Mouse (Mus musculus) CH12.LX (cell line): ENCODE results near the gene Thsd4. TPM values are rescaled to one million over a fixed set of nuclear protein-coding genes. Genes with fewer than 3 reads are reported as not detected.

Source experiments
- DNase-seq: peaks from one replicate; pipeline ENCODE4 v3.0.0-alpha.2; 2013; ENCODE audit errors: extremely low read depth
- H3K27ac ChIP-seq: 2 replicates; pipeline ENCODE4 v1.5.1; 2012; ENCODE audit warnings: low read depth, mild to moderate bottlenecking, control low read depth, moderate library complexity; ENCODE audit not compliant: insufficient read depth
- H3K27me3 ChIP-seq: replicated peaks from 2 replicates; pipeline ENCODE3; 2012; ENCODE audit warnings: inconsistent platforms
- H3K36me3 ChIP-seq, 2 experiments: replicated peaks in 1 of 2; 2 replicates each; pipeline versions ENCODE3 to v1.6.1; 2012; ENCODE audit warnings: inconsistent platforms in 1 of 2, low read length in 1 of 2, mild to moderate bottlenecking in 1 of 2, mixed read lengths in 1 of 2, moderate library complexity in 1 of 2; ENCODE audit not compliant: control insufficient read depth in 1 of 2, insufficient read depth in 1 of 2
- H3K4me1 ChIP-seq, 2 experiments: 2 replicates each; pipeline ENCODE4 v1.6.1; 2012; ENCODE audit warnings: inconsistent platforms in 1 of 2, moderate library complexity in 1 of 2; ENCODE audit not compliant: insufficient read depth in 2 of 2, control insufficient read depth in 1 of 2
- H3K4me2 ChIP-seq: 2 replicates; pipeline ENCODE4 v1.6.1; 2012; ENCODE audit warnings: low read depth, mild to moderate bottlenecking, control low read depth; ENCODE audit not compliant: poor library complexity, insufficient read depth, severe bottlenecking
- H3K4me3 ChIP-seq, 3 experiments: fragments of 150-350 bp in 1 of 3; sonication (generic) in 1 of 3; replicated peaks in 1 of 3; 2 replicates each; pipeline versions ENCODE3 to v1.5.1; 2011 to 2012; ENCODE audit warnings: low read depth in 2 of 3, low read length in 2 of 3, mild to moderate bottlenecking in 2 of 3, moderate library complexity in 2 of 3, control low read depth in 1 of 3, improper control_type of control experiment in 1 of 3, inconsistent platforms in 1 of 3, mixed read lengths in 1 of 3; ENCODE audit not compliant: poor library complexity in 1 of 3
- H3K79me2 ChIP-seq: replicated peaks from 2 replicates; pipeline ENCODE4 v1.6.1; 2012; ENCODE audit warnings: mild to moderate bottlenecking, moderate library complexity; ENCODE audit not compliant: control insufficient read depth, poor library complexity, insufficient read depth, severe bottlenecking; ENCODE audit errors: extremely low read depth
- H3K9ac ChIP-seq: 2 replicates; pipeline ENCODE4 v1.6.1; 2012; ENCODE audit warnings: low read depth, mild to moderate bottlenecking, control low read depth, moderate library complexity; ENCODE audit not compliant: insufficient read depth
- H3K9me3 ChIP-seq: replicated peaks from 2 replicates; pipeline ENCODE3; 2012; ENCODE audit warnings: low read length, inconsistent platforms, mixed read lengths
- BHLHE40 ChIP-seq: IDR thresholded peaks from 2 replicates; pipeline ENCODE4 v1.6.1; 2011; ENCODE audit warnings: mild to moderate bottlenecking, low read depth, low read length, improper control_type of control experiment
- IRF4 ChIP-seq: IDR thresholded peaks from 2 replicates; pipeline ENCODE4 v1.6.1; 2014; ENCODE audit warnings: low read depth, mild to moderate bottlenecking, inconsistent platforms, low read length, improper control_type of control experiment
- JUN ChIP-seq: IDR thresholded peaks from 2 replicates; pipeline ENCODE4 v1.6.1; 2011; ENCODE audit warnings: low read depth, mild to moderate bottlenecking, low read length, improper control_type of control experiment, moderate library complexity; ENCODE audit not compliant: insufficient read depth
- MAFK ChIP-seq: IDR thresholded peaks from 2 replicates; pipeline ENCODE4 v1.6.1; 2011; ENCODE audit warnings: low read length, improper control_type of control experiment; ENCODE audit not compliant: insufficient replicate concordance
- MAZ ChIP-seq: IDR thresholded peaks from 2 replicates; pipeline ENCODE4 v1.6.1; 2012; ENCODE audit warnings: low read depth, mild to moderate bottlenecking, inconsistent platforms, low read length, improper control_type of control experiment, moderate library complexity
- MXI1 ChIP-seq: IDR thresholded peaks from 2 replicates; pipeline ENCODE4 v1.6.1; 2011; ENCODE audit warnings: mild to moderate bottlenecking, low read depth, low read length, improper control_type of control experiment
- NELFE ChIP-seq: IDR thresholded peaks from 2 replicates; pipeline ENCODE4 v1.6.1; 2011; ENCODE audit warnings: low read depth, low read length, improper control_type of control experiment
- NRF1 ChIP-seq: IDR thresholded peaks from 2 replicates; pipeline ENCODE4 v1.6.1; 2014; ENCODE audit warnings: low read depth, mild to moderate bottlenecking, inconsistent platforms, low read length, improper control_type of control experiment, moderate library complexity
- PAX5 ChIP-seq: IDR thresholded peaks from 2 replicates; pipeline ENCODE4 v1.6.1; 2012; ENCODE audit warnings: low read length, inconsistent platforms, mixed read lengths
- SMC3 ChIP-seq: IDR thresholded peaks from 2 replicates; pipeline ENCODE4 v1.6.1; 2011; ENCODE audit warnings: low read depth, low read length, improper control_type of control experiment
- UBTF ChIP-seq: IDR thresholded peaks from 2 replicates; pipeline ENCODE4 v1.6.1; 2012; ENCODE audit warnings: low read depth, mild to moderate bottlenecking, inconsistent platforms, low read length, improper control_type of control experiment, moderate library complexity
- USF1 ChIP-seq: IDR thresholded peaks from 2 replicates; pipeline ENCODE4 v1.6.1; 2014; ENCODE audit warnings: low read depth, mild to moderate bottlenecking, inconsistent platforms, low read length, improper control_type of control experiment
- USF2 ChIP-seq: conservative IDR thresholded peaks from 2 replicates; pipeline ENCODE4 v1.6.1; 2011; ENCODE audit warnings: low read depth, low read length, improper control_type of control experiment
- dilution Hi-C: fragments of 300-500 bp; cut with MboI; formaldehyde crosslinking; loops from 2 replicates; pipeline ENCODE4 v1.14.3; 2020; ENCODE audit warnings: low sequenced_read_pairs; ENCODE audit not compliant: extremely low pct_unique_long_range_greater_than_20kb, extremely low pct_ligation_motif_present
- in situ Hi-C: fragments of 300-500 bp; cut with MboI; formaldehyde crosslinking; loops from 3 replicates; pipeline ENCODE4 v1.14.3; 2019; ENCODE audit warnings: low sequenced_read_pairs, low pct_ligation_motif_present, low pct_unique_long_range_greater_than_20kb, mixed read lengths
- polyA plus RNA-seq: library from polyadenylated mRNA; unstranded; fragments of >175 nt; gene quantifications from 2 replicates; pipeline ENCODE4 v1.2.1, GENCODE M21; 2012; ENCODE audit warnings: low read depth; ENCODE audit not compliant: insufficient read length
- total RNA-seq, 2 experiments: library from RNA; depleted of rRNA; stranded (reverse); fragments of 300-350 nt in 1 of 2; fragments of >200 nt in 1 of 2; gene quantifications; 2 replicates each; pipeline ENCODE4 v1.2.3; 2012 to 2014

The Thsd4 gene
- total and polyA plus RNA-seq, 3 experiments: not detected

GRCm38 (mm10) chr9:60367617-60368305 lies 154.1 kb downstream of the Thsd4 start:
- Histone ChIP-seq H3K4me1 (peaks cover 0 to 15% of the 10 kb centered on the region in 2 experiments; a peak in 2 of 4 replicates), H3K4me2 (no peak overlapping the region), H3K4me3 (no peak overlapping the region), H3K9ac (no peak overlapping the region), H3K79me2 (no peaks in the 10 kb centered on the region), H3K27me3 (no peaks in the 10 kb centered on the region), H3K27ac (no peak overlapping the region), H3K9me3 (no peaks in the 10 kb centered on the region), H3K36me3 (no peaks in the 10 kb centered on the region)
- in situ Hi-C loops (no loop called here), dilution Hi-C loops (no loop called here)
- DNase-seq: no peak
- TF ChIP-seq PAX5 (no peak), MXI1 (no peak), MAFK (no peak), SMC3 (no peak), MAZ (no peak), NELFE (no peak), UBTF (no peak), USF2 (no peak), JUN (no peak), USF1 (no peak), BHLHE40 (no peak)

GRCm38 (mm10) chr9:60364166-60364781 lies 157.6 kb downstream of the Thsd4 start:
- Histone ChIP-seq H3K27me3 (no peaks in the 10 kb centered on the region), H3K36me3 (no peaks in the 10 kb centered on the region), H3K4me1 (peaks cover 0 to 10% of the 10 kb centered on the region in 2 experiments; a peak in 2 of 4 replicates), H3K27ac (no peak overlapping the region), H3K79me2 (no peaks in the 10 kb centered on the region), H3K9ac (no peak overlapping the region), H3K4me3 (no peak overlapping the region), H3K9me3 (no peaks in the 10 kb centered on the region), H3K4me2 (no peak overlapping the region)
- dilution Hi-C loops: no loop called here
- DNase-seq: no peak
- in situ Hi-C loops: no loop called here
- TF ChIP-seq IRF4 (no peak), NRF1 (no peak), BHLHE40 (no peak)
